Mouse (Mus musculus): Measurements from ENCODE around the gene Lrrc28. TPM values are rescaled to one million over a fixed set of nuclear protein-coding genes. Genes with fewer than 3 reads are reported as not detected.
A peak's percentile ranks its signal among the peaks of the same experiment; 100 is the strongest.

Lrrc28 gene
- total and polyA plus RNA-seq, 2 experiments from 2014 or later = 25.8 to 61.4 TPM

GRCm38 (mm10) chr7:67652211-67652610 lies 7.1 kb upstream of the Lrrc28 start:
- 87% methylated on average over 5 of the region's 5 CpGs for WGBS
- no peak for DNase-seq (ENCODE audit: low spot score)
- no peak overlapping the region for H3K9ac ChIP-seq (replicated peaks; ENCODE audit: low read length, poor library complexity, severe bottlenecking)
- H3K36me3 ChIP-seq (ENCODE audit: insufficient read depth, low read length) = no peaks in the 10 kb centered on the region
- H3K4me1 ChIP-seq (ENCODE audit: insufficient read depth, low read length) = no peaks in the 10 kb centered on the region
- no peak overlapping the region for H3K4me3 ChIP-seq (ENCODE audit: low read depth, low read length)
- no peak overlapping the region for H3K4me2 ChIP-seq (ENCODE audit: low read depth, low read length, poor library complexity, severe bottlenecking)
- H3K27ac ChIP-seq (ENCODE audit: low read depth, low read length) = no peak overlapping the region
- no peaks in the 10 kb centered on the region for H3K27me3 ChIP-seq (ENCODE audit: insufficient read depth, low read length)
- no peak for ATAC-seq (ENCODE audit: low FRiP score)
- no peaks in the 10 kb centered on the region for H3K9me3 ChIP-seq (ENCODE audit: low read length)
- no peak for TF ChIP-seq CTCF (IDR thresholded peaks at IDR 0.05)

GRCm38 (mm10) chr7:67648376-67648775 lies 3.3 kb upstream of the Lrrc28 start:
- no peak overlapping the region for H3K9ac ChIP-seq (replicated peaks; ENCODE audit: low read length, poor library complexity, severe bottlenecking)
- no peak overlapping the region for H3K27ac ChIP-seq (ENCODE audit: low read depth, low read length)
- no peak for TF ChIP-seq CTCF (IDR thresholded peaks at IDR 0.05)
- H3K9me3 ChIP-seq (ENCODE audit: low read length) = no peaks in the 10 kb centered on the region
- H3K4me1 ChIP-seq (ENCODE audit: insufficient read depth, low read length) = no peaks in the 10 kb centered on the region; the same call in 1 of the 2 replicates
- no peak for DNase-seq (ENCODE audit: low spot score)
- H3K4me2 ChIP-seq (ENCODE audit: low read depth, low read length, poor library complexity, severe bottlenecking) = no peak overlapping the region
- no peaks in the 10 kb centered on the region for H3K36me3 ChIP-seq (ENCODE audit: insufficient read depth, low read length)
- H3K27me3 ChIP-seq (ENCODE audit: insufficient read depth, low read length) = no peaks in the 10 kb centered on the region
- WGBS = 63% methylated on average over 4 of the region's 4 CpGs
- no peak overlapping the region for H3K4me3 ChIP-seq (ENCODE audit: low read depth, low read length)
- ATAC-seq (ENCODE audit: low FRiP score) = no peak

GRCm38 (mm10) chr7:67647277-67647676 lies 2.2 kb upstream of the Lrrc28 start, which contains the start of gene Ttc23:
Ttc23 (plus strand) TSS chr7:67647410.
- WGBS = 2% methylated on average over 5 of the region's 5 CpGs
- Histone ChIP-seq H3K36me3 (ENCODE audit: insufficient read depth, low read length) (no peaks in the 10 kb centered on the region), H3K9me3 (ENCODE audit: low read length) (no peaks in the 10 kb centered on the region), H3K4me3 (ENCODE audit: low read depth, low read length) (peak within 1 kb of the TSS; percentile 78), H3K27me3 (ENCODE audit: insufficient read depth, low read length) (no peaks in the 10 kb centered on the region), H3K4me1 (ENCODE audit: insufficient read depth, low read length) (no peaks in the 10 kb centered on the region; the same call in 1 of the 2 replicates), H3K27ac (ENCODE audit: low read depth, low read length) (0 out of 2 replicates have a peak within 1 kb of the TSS, but pooled peaks have one; percentile 19), H3K9ac (replicated peaks; ENCODE audit: low read length, poor library complexity, severe bottlenecking) (0 out of 2 replicates have a peak within 1 kb of the TSS, but pooled peaks have one; percentile 84), H3K4me2 (ENCODE audit: low read depth, low read length, poor library complexity, severe bottlenecking) (peak within 1 kb of the TSS; percentile 76)
- DNase-seq (ENCODE audit: low spot score) = peak; percentile 71
- no peak for ATAC-seq (ENCODE audit: low FRiP score)
- 0 out of 2 replicates have a peak, but pooled peaks have one; percentile 9 for TF ChIP-seq CTCF (IDR thresholded peaks at IDR 0.05)

- TF ChIP-seq CTCF (IDR thresholded peaks at IDR 0.05) = no peak
- Histone ChIP-seq H3K36me3 (ENCODE audit: insufficient read depth, low read length) (no peaks in the 10 kb centered on the region), H3K4me3 (ENCODE audit: low read depth, low read length) (peak overlapping the region; percentile 78), H3K4me2 (ENCODE audit: low read depth, low read length, poor library complexity, severe bottlenecking) (peak overlapping the region; percentile 76), H3K9ac (replicated peaks; ENCODE audit: low read length, poor library complexity, severe bottlenecking) (peak overlapping the region; percentile 84), H3K27me3 (ENCODE audit: insufficient read depth, low read length) (no peaks in the 10 kb centered on the region), H3K27ac (ENCODE audit: low read depth, low read length) (peak overlapping the region; percentile 94), H3K9me3 (ENCODE audit: low read length) (no peaks in the 10 kb centered on the region), H3K4me1 (ENCODE audit: insufficient read depth, low read length) (no peaks in the 10 kb centered on the region; the same call in 1 of the 2 replicates)
- no peak for ATAC-seq (ENCODE audit: low FRiP score)
- 9% methylated on average over 6 of the region's 6 CpGs for WGBS
- DNase-seq (ENCODE audit: low spot score) = no peak
These were observed 1.1 kb upstream of the Lrrc28 start for GRCm38 (mm10) chr7:67646131-67646530.

- Histone ChIP-seq H3K4me2 (ENCODE audit: low read depth, low read length, poor library complexity, severe bottlenecking) (peak overlapping the region; percentile 76), H3K27me3 (ENCODE audit: insufficient read depth, low read length) (no peaks in the 10 kb centered on the region), H3K27ac (ENCODE audit: low read depth, low read length) (peak overlapping the region; percentile 94), H3K4me3 (ENCODE audit: low read depth, low read length) (peak overlapping the region; percentile 78), H3K36me3 (ENCODE audit: insufficient read depth, low read length) (no peaks in the 10 kb centered on the region), H3K9me3 (ENCODE audit: low read length) (no peaks in the 10 kb centered on the region), H3K4me1 (ENCODE audit: insufficient read depth, low read length) (no peaks in the 10 kb centered on the region; the same call in 1 of the 2 replicates), H3K9ac (replicated peaks; ENCODE audit: low read length, poor library complexity, severe bottlenecking) (peak overlapping the region; percentile 84)
- DNase-seq (ENCODE audit: low spot score) (no peak), ATAC-seq (ENCODE audit: low FRiP score) (peak; percentile 39)
- no peak for TF ChIP-seq CTCF (IDR thresholded peaks at IDR 0.05)
- WGBS = under 1% methylated on average over 15 of the region's 15 CpGs
These were observed 580 bp upstream of the Lrrc28 start for GRCm38 (mm10) chr7:67645681-67646014.

GRCm38 (mm10) chr7:67644291-67644690 lies 777 bp downstream of the Lrrc28 start:
- H3K4me1 ChIP-seq (ENCODE audit: insufficient read depth, low read length) = no peaks in the 10 kb centered on the region; the same call in 1 of the 2 replicates
- H3K27me3 ChIP-seq (ENCODE audit: insufficient read depth, low read length) = no peaks in the 10 kb centered on the region
- TF ChIP-seq CTCF (IDR thresholded peaks at IDR 0.05) = no peak
- peak overlapping the region; percentile 87 for H3K9ac ChIP-seq (replicated peaks; ENCODE audit: low read length, poor library complexity, severe bottlenecking)
- no peak overlapping the region for H3K27ac ChIP-seq (ENCODE audit: low read depth, low read length)
- H3K36me3 ChIP-seq (ENCODE audit: insufficient read depth, low read length) = no peaks in the 10 kb centered on the region
- peak overlapping the region; percentile 78 for H3K4me3 ChIP-seq (ENCODE audit: low read depth, low read length)
- no peaks in the 10 kb centered on the region for H3K9me3 ChIP-seq (ENCODE audit: low read length)
- WGBS = 33% methylated on average over 8 of the region's 8 CpGs
- ATAC-seq (ENCODE audit: low FRiP score) (no peak), DNase-seq (ENCODE audit: low spot score) (peak; percentile 11)
- peak overlapping the region; percentile 61 for H3K4me2 ChIP-seq (ENCODE audit: low read depth, low read length, poor library complexity, severe bottlenecking)
